Mouse (Mus musculus): ENCODE results near the gene Prss41.

GRCm38 (mm10) chr17:23829064-23829619 is 14.8 kb downstream of the Prss41 start, which contains the start of gene Elob:
- TF ChIP-seq POLR2A (IDR thresholded peaks at IDR 0.05; ENCODE audit: insufficient read depth, low read depth, low read length) (peak; percentile 73), CTCF (IDR thresholded peaks at IDR 0.05) (peak; percentile 83)
